Mouse (Mus musculus) intestine, embryonic 16.5 days (tissue): ENCODE data around the gene Defb23. TPM values are rescaled to one million over a fixed set of nuclear protein-coding genes. Genes with fewer than 3 reads are reported as not detected.

Experiments
- ATAC-seq: fragments of 200-750 bp; cut with Nextera tagmentation; 2 replicates; pipeline ENCODE4 v1.8.0; 2017; ENCODE audit warnings: moderate TSS enrichment, moderate library complexity
- H3K27ac ChIP-seq: fragments of 300-500 bp; sonication (generic); 2 replicates; pipeline ENCODE4 v1.5.1; 2014; ENCODE audit warnings: mild to moderate bottlenecking, low read length
- H3K27me3 ChIP-seq: fragments of 300-500 bp; sonication (generic); replicated peaks from 2 replicates; pipeline ENCODE4 v1.6.1; 2014; ENCODE audit warnings: low read length, control low read depth, mixed read lengths; ENCODE audit not compliant: control insufficient read depth, insufficient read depth
- H3K36me3 ChIP-seq: fragments of 300-500 bp; sonication (generic); 2 replicates; pipeline ENCODE4 v1.6.1; 2014; ENCODE audit warnings: low read length, control low read depth; ENCODE audit not compliant: control insufficient read depth, insufficient read depth
- H3K4me1 ChIP-seq: fragments of 300-500 bp; sonication (generic); 2 replicates; pipeline ENCODE4 v1.6.1; 2014; ENCODE audit warnings: low read length, control low read depth, mixed read lengths; ENCODE audit not compliant: control insufficient read depth, insufficient read depth
- H3K4me2 ChIP-seq: fragments of 300-500 bp; sonication (generic); 2 replicates; pipeline ENCODE4 v1.6.1; 2014; ENCODE audit warnings: low read depth, low read length, control low read depth
- H3K4me3 ChIP-seq: fragments of 300-500 bp; sonication (generic); 2 replicates; pipeline ENCODE4 v1.5.1; 2014; ENCODE audit warnings: mild to moderate bottlenecking, low read length
- H3K9ac ChIP-seq: fragments of 300-500 bp; sonication (generic); 2 replicates; pipeline ENCODE4 v1.6.1; 2014; ENCODE audit warnings: low read depth, low read length
- H3K9me3 ChIP-seq: fragments of 300-500 bp; sonication (generic); 2 replicates; pipeline ENCODE4 v1.6.1; 2016; ENCODE audit warnings: low read length, control low read depth; ENCODE audit not compliant: control insufficient read depth
- WGBS: fragments of 180-500 bp; shearing (Covaris S2); extraction: QIAGEN DNeasy Blood & Tissue Kit; methylation state at CpG from one replicate; pipeline ENCODE4 v1.1.7; 2014; 5-methylcytosine and 5-hydroxymethylcytosine counted together
- polyA plus RNA-seq: library from polyadenylated mRNA; unstranded; fragments of >200 nt; fragmentation: Nextera tagmentation; extraction: Ambion mirVana; gene quantifications from 2 replicates; pipeline ENCODE4 v1.2.1, GENCODE M21; 2015

Gene Defb23
- polyA plus RNA-seq, result not detected in 2 replicates

GRCm38 (mm10) chr2:152464570-152465150, at the start of gene Defb23:
Gene Defb23, minus strand, starts transcription at chr2:152464620.
- ATAC-seq, result no peak
- no peaks in the 10 kb centered on the region for H3K36me3 ChIP-seq
- H3K9ac ChIP-seq, result no peak within 1 kb of the TSS
- H3K9me3 ChIP-seq, result 0 out of 2 replicates have a peak, but pooled peaks cover 3% of the 10 kb centered on the region
- H3K4me3 ChIP-seq, result no peak within 1 kb of the TSS
- H3K27me3 ChIP-seq, result no peaks in the 10 kb centered on the region
- 86% methylated on average over 3 of the region's 3 CpGs for WGBS
- H3K27ac ChIP-seq, result no peak within 1 kb of the TSS
- no peak within 1 kb of the TSS for H3K4me2 ChIP-seq
- H3K4me1 ChIP-seq, result no peaks in the 10 kb centered on the region

- Histone ChIP-seq H3K4me1 (no peaks in the 10 kb centered on the region), H3K9ac (no peak within 1 kb of the TSS), H3K4me3 (no peak within 1 kb of the TSS), H3K27ac (no peak within 1 kb of the TSS), H3K36me3 (no peaks in the 10 kb centered on the region), H3K9me3 (no peaks in the 10 kb centered on the region), H3K4me2 (no peak within 1 kb of the TSS), H3K27me3 (no peaks in the 10 kb centered on the region)
- WGBS, result 82% methylated on average over 1 of the region's 1 CpGs
- no peak for ATAC-seq
Observed at GRCm38 (mm10) chr2:152511592-152511991, 47.2 kb upstream of the Defb23 start, which contains the start of gene Defb26. Gene Defb26, minus strand, starts transcription at chr2:152511692.

GRCm38 (mm10) chr2:152503950-152504349, 39.5 kb upstream of the Defb23 start:
- 85% methylated on average over 2 of the region's 2 CpGs for WGBS

GRCm38 (mm10) chr2:152500863-152501229, 36.4 kb upstream of the Defb23 start:
- no peaks in the 10 kb centered on the region for H3K36me3 ChIP-seq
- WGBS, result 74% methylated on average over 6 of the region's 6 CpGs
- no peaks in the 10 kb centered on the region for H3K27me3 ChIP-seq
- H3K9ac ChIP-seq, result no peak overlapping the region
- no peak overlapping the region for H3K4me2 ChIP-seq
- no peaks in the 10 kb centered on the region for H3K9me3 ChIP-seq
- H3K27ac ChIP-seq, result no peak overlapping the region
- no peak for ATAC-seq
- H3K4me3 ChIP-seq, result no peak overlapping the region
- no peaks in the 10 kb centered on the region for H3K4me1 ChIP-seq

More at GRCm38 (mm10) chr2:152503950-152504349, 39.5 kb upstream of the Defb23 start:
- H3K27me3 ChIP-seq, result no peaks in the 10 kb centered on the region
- no peaks in the 10 kb centered on the region for H3K9me3 ChIP-seq
- H3K4me2 ChIP-seq, result no peak overlapping the region
- H3K27ac ChIP-seq, result no peak overlapping the region
- H3K4me1 ChIP-seq, result no peaks in the 10 kb centered on the region
- no peak overlapping the region for H3K4me3 ChIP-seq
- H3K9ac ChIP-seq, result no peak overlapping the region
- no peaks in the 10 kb centered on the region for H3K36me3 ChIP-seq
- ATAC-seq, result no peak

- H3K9ac ChIP-seq, result no peak overlapping the region
- 68% methylated on average over 7 of the region's 7 CpGs for WGBS
- no peak for ATAC-seq
- H3K4me3 ChIP-seq, result no peak overlapping the region
- H3K4me2 ChIP-seq, result no peak overlapping the region
- H3K36me3 ChIP-seq, result no peaks in the 10 kb centered on the region
- no peak overlapping the region for H3K27ac ChIP-seq
- H3K4me1 ChIP-seq, result no peaks in the 10 kb centered on the region
- no peaks in the 10 kb centered on the region for H3K27me3 ChIP-seq
- no peaks in the 10 kb centered on the region for H3K9me3 ChIP-seq
Observed at GRCm38 (mm10) chr2:152500204-152500862, 35.9 kb upstream of the Defb23 start.

- no peaks in the 10 kb centered on the region for H3K27me3 ChIP-seq
- no peak for ATAC-seq
- no peak overlapping the region for H3K4me2 ChIP-seq
- H3K9me3 ChIP-seq, result no peaks in the 10 kb centered on the region
- no peak overlapping the region for H3K9ac ChIP-seq
- no peak overlapping the region for H3K4me3 ChIP-seq
- no peak overlapping the region for H3K27ac ChIP-seq
- 77% methylated on average over 6 of the region's 6 CpGs for WGBS
- H3K36me3 ChIP-seq, result no peaks in the 10 kb centered on the region
- no peaks in the 10 kb centered on the region for H3K4me1 ChIP-seq
Observed at GRCm38 (mm10) chr2:152498020-152498419, 33.6 kb upstream of the Defb23 start.

GRCm38 (mm10) chr2:152493151-152493550, 28.7 kb upstream of the Defb23 start:
- ATAC-seq, result no peak
- no peaks in the 10 kb centered on the region for H3K9me3 ChIP-seq
- no peaks in the 10 kb centered on the region for H3K36me3 ChIP-seq
- no peak overlapping the region for H3K4me3 ChIP-seq
- H3K27ac ChIP-seq, result no peak overlapping the region
- no peak overlapping the region for H3K9ac ChIP-seq
- WGBS, result 75% methylated on average over 6 of the region's 6 CpGs
- no peaks in the 10 kb centered on the region for H3K27me3 ChIP-seq
- no peak overlapping the region for H3K4me2 ChIP-seq
- no peaks in the 10 kb centered on the region for H3K4me1 ChIP-seq

- no peaks in the 10 kb centered on the region for H3K36me3 ChIP-seq
- H3K4me3 ChIP-seq, result no peak within 1 kb of the TSS
- no peaks in the 10 kb centered on the region for H3K4me1 ChIP-seq
- H3K9me3 ChIP-seq, result no peaks in the 10 kb centered on the region
- ATAC-seq, result no peak
- no peak within 1 kb of the TSS for H3K4me2 ChIP-seq
- H3K9ac ChIP-seq, result no peak within 1 kb of the TSS
- H3K27me3 ChIP-seq, result no peaks in the 10 kb centered on the region
- H3K27ac ChIP-seq, result no peak within 1 kb of the TSS
Observed at GRCm38 (mm10) chr2:152490038-152490437, 25.6 kb upstream of the Defb23 start, which contains the start of gene Defb22. Gene Defb22, minus strand, starts transcription at chr2:152490138.

- Histone ChIP-seq H3K4me3 (no peak overlapping the region), H3K4me2 (no peak overlapping the region), H3K4me1 (no peaks in the 10 kb centered on the region), H3K27me3 (no peaks in the 10 kb centered on the region), H3K27ac (no peak overlapping the region), H3K9ac (no peak overlapping the region), H3K9me3 (no peaks in the 10 kb centered on the region), H3K36me3 (no peaks in the 10 kb centered on the region)
- 73% methylated on average over 2 of the region's 2 CpGs for WGBS
- ATAC-seq, result no peak
Observed at GRCm38 (mm10) chr2:152487024-152487423, 22.6 kb upstream of the Defb23 start.
